Mouse (Mus musculus) thymus, adult 2 months (tissue): ENCODE data around the gene Lypd8. TPM values are rescaled to one million over a fixed set of nuclear protein-coding genes. Genes with fewer than 3 reads are reported as not detected.

ENCODE experiments used
- DNase-seq: peaks from one replicate; pipeline ENCODE4 v3.0.0; 2021
- H3K27ac ChIP-seq: fragments of 200-500 bp; 2 replicates; pipeline ENCODE4 v1.5.1; 2012; ENCODE audit warnings: low read length, control low read depth; ENCODE audit not compliant: control insufficient read depth, insufficient read depth
- H3K27me3 ChIP-seq: fragments of 200-500 bp; 2 replicates; pipeline ENCODE4 v1.6.1; 2012; ENCODE audit warnings: mild to moderate bottlenecking, low read length, moderate library complexity, mixed read lengths; ENCODE audit not compliant: control insufficient read depth, insufficient read depth
- H3K36me3 ChIP-seq: fragments of 200-500 bp; 2 replicates; pipeline ENCODE4 v1.6.1; 2012; ENCODE audit warnings: mild to moderate bottlenecking, low read length, moderate library complexity; ENCODE audit not compliant: control insufficient read depth, insufficient read depth
- H3K4me1 ChIP-seq: fragments of 200-500 bp; replicated peaks from 2 replicates; pipeline ENCODE4 v1.6.1; 2012; ENCODE audit warnings: low read length; ENCODE audit not compliant: control insufficient read depth, insufficient read depth
- H3K4me3 ChIP-seq: fragments of 200-500 bp; 2 replicates; pipeline ENCODE4 v1.5.1; 2012; ENCODE audit warnings: mild to moderate bottlenecking, low read length, control low read depth, moderate library complexity; ENCODE audit not compliant: control insufficient read depth, insufficient read depth
- CTCF ChIP-seq: fragments of 200-500 bp; IDR thresholded peaks from 2 replicates; pipeline ENCODE4 v1.5.1; 2012; ENCODE audit warnings: mild to moderate bottlenecking, control low read depth, low read length, moderate library complexity, borderline replicate concordance; ENCODE audit not compliant: control insufficient read depth, poor library complexity, insufficient read depth; ENCODE audit errors: extremely low read depth
- POLR2A ChIP-seq: fragments of 200-500 bp; IDR thresholded peaks from 2 replicates; pipeline ENCODE4 v1.6.1; 2012; ENCODE audit warnings: mild to moderate bottlenecking, low read length, control low read depth, moderate library complexity; ENCODE audit not compliant: control insufficient read depth, poor library complexity, insufficient read depth; ENCODE audit errors: extremely low read depth
- WGBS: fragments of 180-500 bp; shearing (Covaris S2); methylation state at CpG from one replicate; pipeline ENCODE4 v1.1.7; 2018; 5-methylcytosine and 5-hydroxymethylcytosine counted together
- polyA plus RNA-seq: library from polyadenylated mRNA; depleted of rRNA; stranded (reverse); fragments of >200 nt; gene quantifications from 2 replicates; pipeline ENCODE4 v1.2.3, GENCODE M21; 2012

Lypd8 gene
- polyA plus RNA-seq, 1 experiment = 31.5 TPM

DNA sequence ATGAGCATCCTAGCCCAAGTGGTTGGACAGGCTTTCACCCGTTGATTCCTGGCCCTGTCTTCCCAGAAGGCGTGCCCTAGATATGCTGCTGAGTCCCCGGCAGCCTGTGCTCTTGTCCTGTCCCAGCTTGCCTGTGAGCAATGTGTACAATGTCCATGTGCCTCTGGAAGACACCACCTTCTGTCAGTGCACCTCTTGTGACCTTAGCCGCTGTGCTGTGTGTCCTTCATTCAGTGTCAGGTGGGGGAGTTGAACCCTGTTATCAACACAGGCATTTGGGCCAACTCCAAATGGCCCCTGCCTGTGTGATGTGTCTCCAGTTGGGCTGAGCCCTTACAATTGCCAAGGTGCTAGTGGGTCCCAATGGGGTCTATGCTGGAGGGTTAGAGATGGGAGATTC, 32.1 kb upstream of the Lypd8 start:
- Histone ChIP-seq H3K36me3 (peaks cover 22% of the 10 kb centered on the region), H3K4me3 (no peak overlapping the region), H3K27ac (no peak overlapping the region), H3K27me3 (no peaks in the 10 kb centered on the region), H3K4me1 (no peaks in the 10 kb centered on the region)
- DNase-seq = no peak
- no peak for TF ChIP-seq POLR2A
- TF ChIP-seq CTCF = no peak
- WGBS = 88% methylated on average over 4 of the region's 4 CpGs

- DNase-seq = no peak
- no peak overlapping the region for H3K4me3 ChIP-seq
- H3K36me3 ChIP-seq = peaks cover 9% of the 10 kb centered on the region
- H3K4me1 ChIP-seq = no peaks in the 10 kb centered on the region
- 94% methylated on average over 4 of the region's 4 CpGs for WGBS
- H3K27me3 ChIP-seq = no peaks in the 10 kb centered on the region
- H3K27ac ChIP-seq = no peak overlapping the region
- TF ChIP-seq CTCF = no peak
- no peak for TF ChIP-seq POLR2A
Observed at GRCm38 (mm10) chr11:58350628-58351027, 28.2 kb upstream of the Lypd8 start.

- Histone ChIP-seq H3K27me3 (no peaks in the 10 kb centered on the region), H3K27ac (no peak overlapping the region), H3K4me3 (no peak overlapping the region), H3K4me1 (no peaks in the 10 kb centered on the region), H3K36me3 (peaks cover 3% of the 10 kb centered on the region)
- no peak for DNase-seq
- no peak for TF ChIP-seq POLR2A
- no peak for TF ChIP-seq CTCF
- 90% methylated on average over 5 of the region's 5 CpGs for WGBS
Observed at GRCm38 (mm10) chr11:58351179-58351578, 27.7 kb upstream of the Lypd8 start.

DNA sequence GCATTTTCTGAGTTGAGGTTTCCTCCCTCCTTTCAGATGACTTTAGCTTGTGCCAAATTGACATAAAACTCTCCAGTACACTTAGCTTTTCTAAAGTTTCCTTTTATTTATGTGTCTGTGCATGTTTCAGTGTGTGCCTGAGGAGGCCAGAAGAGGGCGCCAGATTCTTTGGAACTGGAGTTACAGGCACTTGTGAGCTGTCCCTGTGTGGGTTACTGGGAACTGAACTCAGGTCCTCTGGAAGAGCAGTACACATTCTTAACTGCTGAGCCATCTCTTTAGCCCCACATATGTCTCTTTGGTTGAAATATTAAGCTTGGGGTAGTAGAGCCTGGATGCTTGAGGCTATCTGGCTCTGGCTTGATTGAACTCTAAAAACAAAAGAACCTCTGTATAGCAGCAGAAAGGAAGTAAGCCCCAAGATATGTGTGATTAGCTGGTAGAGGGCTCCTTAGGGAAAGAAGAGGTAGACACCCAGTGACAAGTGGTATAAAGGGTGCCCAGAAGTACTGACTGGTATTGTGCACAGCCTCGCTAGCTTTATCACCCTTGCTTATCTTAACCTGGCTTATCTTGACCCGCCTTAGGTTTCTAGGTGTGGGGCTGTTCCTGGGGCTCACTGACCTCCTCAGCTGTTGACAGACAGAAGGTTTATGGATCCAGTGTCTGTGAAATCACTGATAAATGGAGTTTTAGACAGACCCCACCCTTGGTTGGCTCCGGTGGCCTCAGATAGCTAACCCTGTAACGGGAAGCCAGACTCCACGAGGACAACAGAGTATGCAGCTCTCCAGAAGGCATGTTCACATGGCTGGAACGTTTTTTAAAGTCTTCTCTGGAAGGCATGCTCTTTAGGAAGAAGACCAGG, 25.9 kb upstream of the Lypd8 start:
- Histone ChIP-seq H3K36me3 (no peaks in the 10 kb centered on the region), H3K4me3 (no peak overlapping the region), H3K27me3 (no peaks in the 10 kb centered on the region), H3K4me1 (no peaks in the 10 kb centered on the region), H3K27ac (no peak overlapping the region)
- TF ChIP-seq CTCF = no peak
- no peak for TF ChIP-seq POLR2A
- no peak for DNase-seq
- 74% methylated on average over 7 of the region's 7 CpGs for WGBS

GRCm38 (mm10) chr11:58353709-58354108, 25.1 kb upstream of the Lypd8 start:
- no peak overlapping the region for H3K27ac ChIP-seq
- no peak for DNase-seq
- H3K4me1 ChIP-seq = no peaks in the 10 kb centered on the region
- no peaks in the 10 kb centered on the region for H3K27me3 ChIP-seq
- no peak for TF ChIP-seq POLR2A
- no peak for TF ChIP-seq CTCF
- no peaks in the 10 kb centered on the region for H3K36me3 ChIP-seq
- WGBS = 82% methylated on average over 3 of the region's 3 CpGs
- no peak overlapping the region for H3K4me3 ChIP-seq

DNA sequence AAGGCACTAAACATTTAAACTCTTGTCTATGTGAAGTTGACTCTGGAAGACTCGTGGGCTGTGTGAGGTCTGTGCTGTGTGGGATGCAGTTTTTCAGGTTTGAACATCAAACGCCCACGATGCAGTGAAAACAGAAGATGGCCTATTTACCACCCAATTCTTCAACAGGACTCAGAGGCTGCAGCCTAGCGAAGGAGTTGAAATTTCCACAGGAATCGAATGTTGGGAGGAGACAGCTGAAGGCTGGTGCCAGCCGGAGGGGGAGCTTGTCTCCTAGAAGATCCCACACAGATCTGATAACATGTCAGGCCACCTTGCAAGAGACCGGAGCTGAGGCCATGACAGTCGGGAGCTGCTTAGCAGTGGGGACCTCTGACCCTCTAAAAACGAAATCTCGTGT, 24.4 kb upstream of the Lypd8 start:
- whole genome bisulfite sequencing = 77% methylated on average over 10 of the region's 10 CpGs
- Histone ChIP-seq H3K4me1 (no peaks in the 10 kb centered on the region), H3K27ac (no peak overlapping the region), H3K4me3 (no peak overlapping the region), H3K36me3 (no peaks in the 10 kb centered on the region), H3K27me3 (no peaks in the 10 kb centered on the region)
- DNase-seq = no peak
- no peak for TF ChIP-seq CTCF
- TF ChIP-seq POLR2A = no peak

DNA sequence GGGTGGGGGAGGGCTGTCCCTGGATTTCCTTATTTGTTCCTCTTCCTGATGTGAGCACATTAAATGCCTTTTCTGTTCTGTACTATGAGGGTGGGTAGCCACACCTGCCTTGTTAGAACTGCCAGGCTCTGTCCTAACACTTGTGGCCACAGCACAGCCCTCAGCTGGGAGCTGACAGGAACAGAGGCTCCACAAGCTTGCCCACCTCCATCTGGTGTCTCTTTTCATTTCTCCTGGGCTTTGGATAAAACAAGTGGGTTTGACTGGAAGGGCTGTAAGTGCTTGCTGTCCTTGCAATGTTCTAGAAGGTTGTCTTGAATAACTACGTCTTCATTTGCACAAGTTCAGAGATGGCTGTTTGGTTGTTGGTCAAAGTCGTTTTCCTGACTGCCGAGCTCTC, 23.9 kb upstream of the Lypd8 start:
- Histone ChIP-seq H3K4me1 (no peaks in the 10 kb centered on the region), H3K4me3 (no peak overlapping the region), H3K27ac (no peak overlapping the region), H3K36me3 (no peaks in the 10 kb centered on the region), H3K27me3 (no peaks in the 10 kb centered on the region)
- DNase-seq = no peak
- WGBS = 86% methylated on average over 3 of the region's 3 CpGs
- TF ChIP-seq POLR2A (no peak), CTCF (no peak)
